9 mouse cellular contexts compared by ENCODE assay signal in the genomic region with DNA sequence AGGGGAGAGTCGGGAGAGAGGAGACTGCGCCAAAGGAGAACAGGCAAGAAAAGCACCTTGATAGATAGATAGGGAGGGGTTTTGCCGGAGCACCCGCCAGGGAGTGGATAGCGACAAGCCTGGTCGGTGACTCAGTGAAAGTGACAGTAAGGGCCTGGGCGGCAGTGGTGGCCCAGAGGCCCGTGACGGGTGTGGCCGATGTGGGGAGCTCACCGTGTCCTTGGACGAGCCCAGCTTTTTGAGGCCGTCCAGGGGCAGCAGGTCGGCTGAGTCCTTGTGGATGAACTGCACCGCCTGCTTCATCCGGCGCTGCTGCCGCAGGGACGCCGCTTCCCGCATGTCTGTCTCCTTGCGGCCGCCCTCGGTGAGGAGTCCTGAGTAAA. TPM values are rescaled to one million over a fixed set of nuclear protein-coding genes. Genes with fewer than 3 reads are reported as not detected.
DNase-seq lines count a peak whose midpoint lies in the region; ATAC-seq and TF ChIP-seq lines count a peak whose summit lies in the region.
"Had no signal": no experiment of that assay in that cellular context is flagged by ENCODE, and none has a peak within 500 bp of the region (broad histone marks: within the 10 kb centered on the region; RNA-seq: fewer than 3 reads in every experiment).

No protein-coding gene starts in this region.

- H3K9me3 ChIP-seq in intestine, embryonic 16.5 days (ENCODE audit: control insufficient read depth, low read length), result no peaks in the 10 kb centered on the region

- no peak overlapping the region for H3K27ac ChIP-seq in cerebellum, adult 2 months (ENCODE audit: insufficient read depth, low read length)
- no peak overlapping the region for H3K27ac ChIP-seq in thymus, adult 2 months (ENCODE audit: control insufficient read depth, insufficient read depth, low read length)
- no peak overlapping the region for H3K27ac ChIP-seq in intestine, embryonic 16.5 days (ENCODE audit: low read length)

- peak; percentile 66 for ATAC-seq in intestine, embryonic 16.5 days

- peak overlapping the region; percentile 57 for H3K9ac ChIP-seq in intestine, embryonic 16.5 days (ENCODE audit: low read depth, low read length)

- no peak for TF ChIP-seq CTCF in cerebellum, adult 2 months (IDR thresholded peaks at IDR 0.05; ENCODE audit: borderline replicate concordance, insufficient read depth, low read depth, low read length)
- no peak for TF ChIP-seq CTCF in thymus, adult 2 months (IDR thresholded peaks at IDR 0.05; ENCODE audit: borderline replicate concordance, control insufficient read depth, extremely low read depth, insufficient read depth, low read length, poor library complexity)

- peak overlapping the region; percentile 59 for H3K4me3 ChIP-seq in cerebellum, adult 2 months (replicated peaks; ENCODE audit: insufficient read depth, low read depth, low read length)
- peak overlapping the region; percentile 35 for H3K4me3 ChIP-seq in thymus, adult 2 months (ENCODE audit: control insufficient read depth, insufficient read depth, low read length)
- peak overlapping the region; percentile 58 for H3K4me3 ChIP-seq in intestine, embryonic 16.5 days (ENCODE audit: low read length)
- no peak overlapping the region for H3K4me3 ChIP-seq in myocyte

- H3K79me2 ChIP-seq in myocyte (ENCODE audit: control insufficient read depth, insufficient read depth), result no peaks in the 10 kb centered on the region

- intact Hi-C loops in left cerebral cortex, postnatal 4 days (cut with DNase I), result no loop called here

- peaks cover 3% of the 10 kb centered on the region; the same call in 1 of the 2 replicates for H3K4me1 ChIP-seq in cerebellum, adult 2 months (ENCODE audit: control insufficient read depth, insufficient read depth, low read length)
- peaks cover 11% of the 10 kb centered on the region for H3K4me1 ChIP-seq in thymus, adult 2 months (replicated peaks; ENCODE audit: control insufficient read depth, insufficient read depth, low read length)
- H3K4me1 ChIP-seq in intestine, embryonic 16.5 days (ENCODE audit: control insufficient read depth, insufficient read depth, low read length), result peaks cover 10% of the 10 kb centered on the region

- no peaks in the 10 kb centered on the region for H3K27me3 ChIP-seq in cerebellum, adult 2 months (ENCODE audit: control insufficient read depth, insufficient read depth, low read length)
- peaks cover 6% of the 10 kb centered on the region; the same call in 1 of the 2 replicates for H3K27me3 ChIP-seq in thymus, adult 2 months (ENCODE audit: control insufficient read depth, insufficient read depth, low read length)
- peaks cover 29% of the 10 kb centered on the region for H3K27me3 ChIP-seq in intestine, embryonic 16.5 days (replicated peaks; ENCODE audit: control insufficient read depth, insufficient read depth, low read length)
- peaks cover 45% of the 10 kb centered on the region for H3K27me3 ChIP-seq in myocyte (ENCODE audit: control insufficient read depth, insufficient read depth, insufficient read length)

- no peak for TF ChIP-seq POLR2A in cerebellum, adult 2 months (IDR thresholded peaks at IDR 0.05; ENCODE audit: borderline replicate concordance, insufficient read depth, low read length)
- no peak for TF ChIP-seq POLR2A in thymus, adult 2 months (IDR thresholded peaks at IDR 0.05; ENCODE audit: control insufficient read depth, extremely low read depth, insufficient read depth, low read length, poor library complexity)
- no peak for TF ChIP-seq POLR2A in myocyte (IDR thresholded peaks at IDR 0.05; ENCODE audit: insufficient read length, low read depth)

- H3K4me2 ChIP-seq in intestine, embryonic 16.5 days (ENCODE audit: low read depth, low read length), result peak overlapping the region; percentile 98
- peak overlapping the region; percentile 12 for H3K4me2 ChIP-seq in myocyte (ENCODE audit: low read depth)

- DNase-seq in cerebellum, adult 2 months, result no peak
- no peak for DNase-seq in cerebellum, adult 11-12 months
- no peak for DNase-seq in thymus, adult 2 months
- no peak for DNase-seq in thymus, postnatal 14 days
- DNase-seq in embryo, embryonic 10 days (ENCODE audit: low spot score), result no peak
- DNase-seq in left cerebral cortex, postnatal 4 days, result no peak

- no peaks in the 10 kb centered on the region for H3K36me3 ChIP-seq in thymus, adult 2 months (ENCODE audit: control insufficient read depth, insufficient read depth, low read length)
- no peaks in the 10 kb centered on the region for H3K36me3 ChIP-seq in intestine, embryonic 16.5 days (ENCODE audit: control insufficient read depth, insufficient read depth, low read length)
- H3K36me3 ChIP-seq in myocyte (ENCODE audit: control insufficient read depth, insufficient read depth), result no peaks in the 10 kb centered on the region

- under 1% methylated on average over 24 of the region's 24 CpGs for WGBS in cerebellum, adult 2 months
- WGBS in thymus, adult 2 months, result 2% methylated on average over 24 of the region's 24 CpGs
- WGBS in intestine, embryonic 16.5 days, result 2% methylated on average over 24 of the region's 24 CpGs

- H3ac ChIP-seq in myocyte (ENCODE audit: control insufficient read depth, insufficient read length), result no peak overlapping the region

TF ChIP-seq in myocyte, 11 proteins besides CTCF, POLR2A, EP300 and RAD21:
- no peak for TF ChIP-seq REST (IDR thresholded peaks at IDR 0.05; ENCODE audit: insufficient read depth, insufficient read length)
- no peak for TF ChIP-seq CEBPB (IDR thresholded peaks at IDR 0.05; ENCODE audit: insufficient read depth, poor library complexity, severe bottlenecking)
- TF ChIP-seq USF1 (IDR thresholded peaks at IDR 0.05; ENCODE audit: low read depth), result no peak
- TF ChIP-seq SRF (IDR thresholded peaks at IDR 0.05; ENCODE audit: control insufficient read depth, insufficient read length, low read depth), result no peak
- no peak for TF ChIP-seq E2F4 (IDR thresholded peaks at IDR 0.05; ENCODE audit: insufficient read depth)
- TF ChIP-seq MYOG (IDR thresholded peaks at IDR 0.05; ENCODE audit: control insufficient read depth in 1 of 3, insufficient read depth in 1 of 3, insufficient read length in 2 of 3, low read depth in 2 of 3), result no peak
- TF ChIP-seq TCF12 (IDR thresholded peaks at IDR 0.05; ENCODE audit: insufficient read depth, poor library complexity, severe bottlenecking), result no peak

RNA-seq across cellular contexts. Expression of a gene that starts 0.7 kb away (rescaled TPM):
- polyA plus RNA-seq in cerebellum, adult 2 months (2012; rRNA removed), result 46.6 and 52.8 TPM in 2 replicates
- 0.08 and 0.29 TPM in 2 replicates for polyA plus RNA-seq in thymus, adult 2 months (2012; rRNA removed)
- 0.39 and 0.80 TPM in 2 replicates for polyA plus RNA-seq in intestine, embryonic 16.5 days (2015; fragmentation: Nextera tagmentation; extraction: Ambion mirVana)
- polyA plus RNA-seq in myocyte (2012; fragmentation: generic; extraction: Trizol), result 0.01 TPM
- 10 to 100 TPM; 30.9 to 36.1 TPM for total RNA-seq in left cerebral cortex, postnatal 4 days (2021)

RNA-seq across cellular contexts. Expression of a gene that starts 28.4 kb away (rescaled TPM):
- polyA plus RNA-seq in cerebellum, adult 2 months (2012; rRNA removed), result 135 and 140 TPM in 2 replicates
- polyA plus RNA-seq in thymus, adult 2 months (2012; rRNA removed), result 38.8 and 45.3 TPM in 2 replicates
- polyA plus RNA-seq in intestine, embryonic 16.5 days (2015; fragmentation: Nextera tagmentation; extraction: Ambion mirVana), result 80.7 and 86.1 TPM in 2 replicates
- polyA plus RNA-seq in myocyte (2012; fragmentation: generic; extraction: Trizol), result 57.1 TPM
- total RNA-seq in left cerebral cortex, postnatal 4 days (2021), result 10 to 100 TPM; 51.0 to 57.8 TPM

RNA-seq across cellular contexts. Expression of a gene that starts 49.6 kb away (rescaled TPM):
- 0.22 and 0.39 TPM in 2 replicates for polyA plus RNA-seq in cerebellum, adult 2 months (2012; rRNA removed)
- 0.70 and 1.1 TPM in 2 replicates for polyA plus RNA-seq in thymus, adult 2 months (2012; rRNA removed)
- polyA plus RNA-seq in intestine, embryonic 16.5 days (2015; fragmentation: Nextera tagmentation; extraction: Ambion mirVana), result 0.33 and 0.61 TPM in 2 replicates
- 0.24 TPM for polyA plus RNA-seq in myocyte (2012; fragmentation: generic; extraction: Trizol)
- total RNA-seq in left cerebral cortex, postnatal 4 days (2021), result not detected
- total RNA-seq: heart, postnatal 36 days had no signal

RNA-seq across cellular contexts. Expression of a gene that starts 57.4 kb away (rescaled TPM):
- polyA plus RNA-seq in cerebellum, adult 2 months (2012; rRNA removed), result 0.16 and 0.20 TPM in 2 replicates
- 0.20 and 0.43 TPM in 2 replicates for polyA plus RNA-seq in thymus, adult 2 months (2012; rRNA removed)
- polyA plus RNA-seq in intestine, embryonic 16.5 days (2015; fragmentation: Nextera tagmentation; extraction: Ambion mirVana), result 0.13 TPM in 1 of 2 replicates, not detected in the other
- polyA plus RNA-seq in myocyte (2012; fragmentation: generic; extraction: Trizol), result 33.3 TPM
- under 1 TPM in 1 of 2 experiments, not detected in 1; 0.22 TPM for total RNA-seq in left cerebral cortex, postnatal 4 days (2021)
- total RNA-seq: heart, postnatal 36 days had no signal

Comparison
In these comparisons a context has a peak if more than half of its experiments do, and no peak if none do; other contexts are left out.
1. RNA of a gene that starts 0.7 kb away (polyA plus RNA-seq): 46.6 to 52.8 TPM in cerebellum, adult 2 months; 0.39 to 0.80 TPM in intestine, embryonic 16.5 days, 0.08 to 0.29 TPM in thymus, adult 2 months and 0.01 TPM in myocyte (single experiment); every median in the first group is over 10 times any median in the second.